Mouse (Mus musculus): ENCODE measurements around the gene Prkca. TPM values are rescaled to one million over a fixed set of nuclear protein-coding genes. Genes with fewer than 3 reads are reported as not detected.

The Prkca gene
- polyA plus RNA-seq, 1 experiment from 2014 or later, result 3.4 TPM

GRCm38 (mm10) chr11:108249047-108249403 lies 94.7 kb downstream of the Prkca start:
- H3K36me3 ChIP-seq (replicated peaks), result no peaks in the 10 kb centered on the region
- H3K27ac ChIP-seq (replicated peaks), result no peak overlapping the region
- no peaks in the 10 kb centered on the region for H3K9me3 ChIP-seq
- H3K4me3 ChIP-seq, result no peak overlapping the region
- WGBS, result 73% methylated on average over 3 of the region's 3 CpGs
- peaks cover 17% of the 10 kb centered on the region for H3K4me1 ChIP-seq
- no peaks in the 10 kb centered on the region for H3K27me3 ChIP-seq (replicated peaks; ENCODE audit: low read depth, poor library complexity, severe bottlenecking)
- no peak for DNase-seq (ENCODE audit: low spot score)

DNA sequence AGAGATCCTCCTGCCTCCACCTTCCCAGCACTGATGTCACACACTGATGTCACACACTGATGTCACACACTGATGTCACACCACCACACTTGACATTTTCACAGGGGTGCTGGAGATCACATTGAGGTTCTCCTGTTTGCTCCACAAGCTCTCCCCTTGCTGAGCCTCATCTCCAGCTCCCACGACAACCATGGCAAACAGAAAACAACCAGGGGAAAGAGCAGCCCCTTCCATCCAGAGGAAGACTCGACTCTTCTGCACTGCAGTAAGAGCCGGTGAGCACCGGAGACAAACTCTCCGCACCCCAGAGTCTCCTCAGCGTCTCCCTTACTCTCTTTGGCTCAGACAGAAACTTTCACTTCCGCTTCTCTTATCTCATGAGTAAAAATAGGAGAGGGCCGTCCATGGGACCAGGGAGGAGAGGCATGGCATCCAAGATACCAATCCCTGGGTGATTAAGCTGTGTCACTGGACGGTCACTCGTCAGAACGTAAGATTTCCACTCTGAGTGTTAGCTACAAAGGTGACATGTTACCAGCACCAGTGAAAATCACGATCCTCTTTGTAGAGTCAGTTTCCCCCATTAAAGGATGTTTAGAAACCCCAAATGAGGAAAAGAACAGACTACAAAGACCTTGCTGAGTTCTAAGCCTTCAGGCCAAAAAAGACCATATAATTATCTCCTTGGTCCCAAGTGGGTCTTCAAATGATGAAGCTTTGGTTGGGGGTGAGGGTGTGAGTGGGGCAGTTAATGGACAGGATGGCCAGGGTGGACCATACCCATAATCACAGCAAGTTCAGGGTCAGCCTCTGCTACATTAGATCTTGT lies 95.3 kb downstream of the Prkca start:
- 83% methylated on average over 12 of the region's 12 CpGs for WGBS

DNA sequence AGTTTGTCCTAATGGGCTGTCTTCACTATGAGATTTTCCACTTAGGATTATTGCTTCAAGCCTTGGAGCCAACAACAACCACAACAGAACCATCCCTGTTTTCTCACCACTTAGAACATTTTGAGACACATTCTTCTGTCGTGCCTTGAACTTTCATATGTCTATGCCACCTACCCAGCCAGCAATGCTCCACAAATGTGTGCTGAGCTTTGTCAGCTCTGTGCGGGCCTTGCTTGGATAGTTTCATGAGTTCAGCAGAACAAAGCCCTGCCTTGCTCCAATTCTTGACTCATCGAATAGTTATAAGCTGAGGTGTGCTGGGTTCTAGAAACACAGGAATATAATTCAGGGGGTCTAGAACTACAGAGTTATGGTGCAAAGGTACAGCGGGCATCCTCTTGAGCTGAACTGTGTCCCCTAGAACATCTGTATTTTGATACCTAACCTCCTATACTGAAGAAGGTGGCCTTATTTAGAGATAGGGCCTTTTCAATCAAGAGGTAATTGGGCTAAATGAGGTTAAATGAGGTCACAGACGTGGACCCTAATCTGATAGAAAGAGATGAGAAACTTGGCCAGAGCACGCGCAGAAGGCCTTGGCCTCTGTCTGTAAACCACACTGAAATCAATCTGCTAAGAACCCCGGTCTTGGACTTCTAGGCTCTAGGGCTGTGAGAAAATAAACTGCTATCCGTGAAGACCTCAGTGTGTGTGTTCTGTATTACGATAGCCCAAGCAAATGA lies 96.4 kb downstream of the Prkca start:
- Histone ChIP-seq H3K4me1 (peaks cover 21% of the 10 kb centered on the region), H3K27ac (replicated peaks) (no peak overlapping the region), H3K27me3 (replicated peaks; ENCODE audit: low read depth, poor library complexity, severe bottlenecking) (no peaks in the 10 kb centered on the region), H3K9me3 (no peaks in the 10 kb centered on the region), H3K4me3 (no peak overlapping the region), H3K36me3 (replicated peaks) (no peaks in the 10 kb centered on the region)
- WGBS, result 80% methylated on average over 10 of the region's 10 CpGs
- DNase-seq (ENCODE audit: low spot score), result no peak

More for the DNA sequence above, 95.3 kb downstream of the Prkca start:
- Histone ChIP-seq H3K27ac (replicated peaks) (no peak overlapping the region), H3K27me3 (replicated peaks; ENCODE audit: low read depth, poor library complexity, severe bottlenecking) (no peaks in the 10 kb centered on the region), H3K36me3 (replicated peaks) (no peaks in the 10 kb centered on the region), H3K4me3 (no peak overlapping the region), H3K9me3 (no peaks in the 10 kb centered on the region), H3K4me1 (peaks cover 21% of the 10 kb centered on the region)
- DNase-seq (ENCODE audit: low spot score), result no peak

- Histone ChIP-seq H3K4me3 (no peak overlapping the region), H3K9me3 (no peaks in the 10 kb centered on the region), H3K36me3 (replicated peaks) (no peaks in the 10 kb centered on the region), H3K4me1 (peaks cover 19% of the 10 kb centered on the region), H3K27me3 (replicated peaks; ENCODE audit: low read depth, poor library complexity, severe bottlenecking) (no peaks in the 10 kb centered on the region), H3K27ac (replicated peaks) (no peak overlapping the region)
- 83% methylated on average over 4 of the region's 4 CpGs for WGBS
- no peak for DNase-seq (ENCODE audit: low spot score)
Observed at GRCm38 (mm10) chr11:108246267-108246702, 97.4 kb downstream of the Prkca start.

DNA sequence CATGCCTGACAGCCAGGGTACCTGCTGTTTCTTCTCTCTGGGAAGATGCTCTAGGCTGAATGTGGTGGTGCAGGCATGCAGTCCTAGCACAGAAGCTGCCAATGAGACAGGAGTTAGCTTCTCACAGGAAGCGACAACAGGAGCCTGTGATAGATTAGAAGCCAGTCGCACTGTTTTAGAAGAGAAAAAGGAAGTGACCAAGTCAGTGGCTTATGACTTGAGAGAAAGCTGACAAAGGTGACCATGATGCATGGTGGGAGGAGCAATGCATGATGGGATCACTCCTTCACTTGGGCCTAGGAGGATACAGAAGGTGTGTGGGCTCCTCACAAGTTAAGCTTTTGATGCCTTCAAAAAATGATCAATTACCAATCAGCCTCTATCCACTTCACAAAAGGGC lies 99.5 kb downstream of the Prkca start:
- Histone ChIP-seq H3K27me3 (replicated peaks; ENCODE audit: low read depth, poor library complexity, severe bottlenecking) (no peaks in the 10 kb centered on the region), H3K4me3 (no peak overlapping the region), H3K27ac (replicated peaks) (no peak overlapping the region), H3K36me3 (replicated peaks) (no peaks in the 10 kb centered on the region), H3K9me3 (no peaks in the 10 kb centered on the region), H3K4me1 (peaks cover 17% of the 10 kb centered on the region)
- 78% methylated on average over 2 of the region's 2 CpGs for WGBS
- DNase-seq (ENCODE audit: low spot score), result no peak

GRCm38 (mm10) chr11:108243633-108244032 lies 100.1 kb downstream of the Prkca start:
- peaks cover 20% of the 10 kb centered on the region for H3K4me1 ChIP-seq
- H3K27ac ChIP-seq (replicated peaks), result no peak overlapping the region
- 66% methylated on average over 2 of the region's 2 CpGs for WGBS
- no peak overlapping the region for H3K4me3 ChIP-seq
- no peak for DNase-seq (ENCODE audit: low spot score)
- H3K36me3 ChIP-seq (replicated peaks), result no peaks in the 10 kb centered on the region
- H3K27me3 ChIP-seq (replicated peaks; ENCODE audit: low read depth, poor library complexity, severe bottlenecking), result no peaks in the 10 kb centered on the region
- H3K9me3 ChIP-seq, result no peaks in the 10 kb centered on the region

GRCm38 (mm10) chr11:108240924-108241498 lies 102.7 kb downstream of the Prkca start:
- DNase-seq (ENCODE audit: low spot score), result no peak
- Histone ChIP-seq H3K27ac (replicated peaks) (no peak overlapping the region), H3K4me3 (no peak overlapping the region), H3K9me3 (no peaks in the 10 kb centered on the region), H3K36me3 (replicated peaks) (no peaks in the 10 kb centered on the region), H3K27me3 (replicated peaks; ENCODE audit: low read depth, poor library complexity, severe bottlenecking) (no peaks in the 10 kb centered on the region), H3K4me1 (peaks cover 42% of the 10 kb centered on the region)
- WGBS, result 77% methylated on average over 11 of the region's 11 CpGs

- DNase-seq (ENCODE audit: low spot score), result no peak
- H3K36me3 ChIP-seq (replicated peaks), result no peaks in the 10 kb centered on the region
- H3K9me3 ChIP-seq, result no peaks in the 10 kb centered on the region
- no peaks in the 10 kb centered on the region for H3K27me3 ChIP-seq (replicated peaks; ENCODE audit: low read depth, poor library complexity, severe bottlenecking)
- WGBS, result 86% methylated on average over 4 of the region's 4 CpGs
- H3K27ac ChIP-seq (replicated peaks), result no peak overlapping the region
- H3K4me3 ChIP-seq, result no peak overlapping the region
- peaks cover 47% of the 10 kb centered on the region for H3K4me1 ChIP-seq
Observed at GRCm38 (mm10) chr11:108239173-108239572, 104.6 kb downstream of the Prkca start.

DNA sequence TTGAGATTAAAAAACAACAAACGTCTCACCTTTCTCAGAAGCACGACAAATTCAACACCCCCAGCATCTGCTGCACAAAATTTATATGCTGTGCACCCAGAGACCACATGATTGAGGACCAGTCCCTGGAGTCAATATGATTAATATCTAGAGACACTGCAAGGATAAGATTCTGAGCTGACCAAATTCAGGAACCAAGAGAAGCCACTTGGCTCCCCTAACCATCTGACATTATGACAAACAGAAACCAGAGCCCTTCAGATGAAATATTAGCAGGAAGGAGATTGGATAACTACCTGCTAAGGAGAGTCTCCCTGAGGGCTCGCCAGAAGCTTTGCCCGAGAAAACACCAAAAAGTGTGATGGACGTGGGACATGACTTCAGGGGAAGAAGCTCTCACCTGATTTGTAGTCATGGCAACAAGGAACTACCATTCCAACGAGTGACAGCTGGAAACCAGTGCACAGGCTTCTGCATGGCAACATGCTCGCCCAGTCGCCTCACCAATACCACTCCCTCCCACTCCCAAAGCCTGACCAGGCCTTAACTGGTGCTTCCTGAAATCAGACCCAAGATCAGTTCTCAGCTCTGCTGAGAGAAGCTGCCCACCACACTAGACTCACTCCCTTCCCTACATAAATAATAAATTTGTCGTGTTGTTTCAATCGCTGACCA lies 106.8 kb downstream of the Prkca start:
- no peak overlapping the region for H3K27ac ChIP-seq (replicated peaks)
- no peaks in the 10 kb centered on the region for H3K9me3 ChIP-seq
- WGBS, result 66% methylated on average over 10 of the region's 10 CpGs
- DNase-seq (ENCODE audit: low spot score), result no peak
- no peak overlapping the region for H3K4me3 ChIP-seq
- H3K4me1 ChIP-seq, result peaks cover 42% of the 10 kb centered on the region
- H3K27me3 ChIP-seq (replicated peaks; ENCODE audit: low read depth, poor library complexity, severe bottlenecking), result no peaks in the 10 kb centered on the region
- no peaks in the 10 kb centered on the region for H3K36me3 ChIP-seq (replicated peaks)

- Histone ChIP-seq H3K9me3 (no peaks in the 10 kb centered on the region), H3K4me3 (no peak overlapping the region), H3K27me3 (replicated peaks; ENCODE audit: low read depth, poor library complexity, severe bottlenecking) (no peaks in the 10 kb centered on the region), H3K36me3 (replicated peaks) (no peaks in the 10 kb centered on the region), H3K4me1 (peaks cover 42% of the 10 kb centered on the region), H3K27ac (replicated peaks) (no peak overlapping the region; the same call in 1 of the 2 replicates)
- DNase-seq (ENCODE audit: low spot score), result no peak
- WGBS, result 26% methylated on average over 2 of the region's 2 CpGs
Observed at GRCm38 (mm10) chr11:108236195-108236594, 107.5 kb downstream of the Prkca start.

- H3K4me3 ChIP-seq, result no peak overlapping the region
- H3K4me1 ChIP-seq, result peaks cover 37% of the 10 kb centered on the region
- H3K27me3 ChIP-seq (replicated peaks; ENCODE audit: low read depth, poor library complexity, severe bottlenecking), result no peaks in the 10 kb centered on the region
- H3K9me3 ChIP-seq, result no peaks in the 10 kb centered on the region
- 72% methylated on average over 5 of the region's 5 CpGs for WGBS
- no peak for DNase-seq (ENCODE audit: low spot score)
- H3K36me3 ChIP-seq (replicated peaks), result no peaks in the 10 kb centered on the region
- no peak overlapping the region for H3K27ac ChIP-seq (replicated peaks)
Observed at GRCm38 (mm10) chr11:108235081-108235703, 108.5 kb downstream of the Prkca start.

- WGBS, result 83% methylated on average over 5 of the region's 5 CpGs
Observed at GRCm38 (mm10) chr11:108233015-108233414, 110.7 kb downstream of the Prkca start.

More at GRCm38 (mm10) chr11:108233015-108233414, 110.7 kb downstream of the Prkca start:
- H3K4me3 ChIP-seq, result no peak overlapping the region
- DNase-seq (ENCODE audit: low spot score), result no peak
- H3K36me3 ChIP-seq (replicated peaks), result no peaks in the 10 kb centered on the region
- H3K27ac ChIP-seq (replicated peaks), result no peak overlapping the region
- H3K27me3 ChIP-seq (replicated peaks; ENCODE audit: low read depth, poor library complexity, severe bottlenecking), result no peaks in the 10 kb centered on the region
- H3K4me1 ChIP-seq, result peaks cover 40% of the 10 kb centered on the region
- no peaks in the 10 kb centered on the region for H3K9me3 ChIP-seq
